9 mouse cellular contexts compared by ENCODE assay signal in genomic region chr19:41015951-41016716, GRCm38 (mm10). TPM values are rescaled to one million over a fixed set of nuclear protein-coding genes. Genes with fewer than 3 reads are reported as not detected.
DNase-seq lines count a peak whose midpoint lies in the region; ATAC-seq and TF ChIP-seq lines count a peak whose summit lies in the region.
"Had no signal": no experiment of that assay in that cellular context is flagged by ENCODE, and none has a peak within 500 bp of the region (broad histone marks: within the 10 kb centered on the region; RNA-seq: fewer than 3 reads in every experiment).

No protein-coding gene starts in this region.

- H3K36me3 ChIP-seq in heart, embryonic 13.5 days: no peaks in the 10 kb centered on the region
- no peaks in the 10 kb centered on the region for H3K36me3 ChIP-seq in kidney, postnatal 0 days (ENCODE audit: insufficient read depth, low read length)
- H3K36me3 ChIP-seq in lung, embryonic 14.5 days (ENCODE audit: insufficient read depth): no peaks in the 10 kb centered on the region

- peaks cover 13% of the 10 kb centered on the region for H3K4me1 ChIP-seq in heart, embryonic 13.5 days
- 0 out of 2 replicates have a peak, but pooled peaks cover 2% of the 10 kb centered on the region for H3K4me1 ChIP-seq in kidney, postnatal 0 days (replicated peaks; ENCODE audit: insufficient read depth, low read length)
- no peaks in the 10 kb centered on the region for H3K4me1 ChIP-seq in lung, embryonic 14.5 days (ENCODE audit: insufficient read depth)

- ATAC-seq in heart, embryonic 13.5 days (ENCODE audit: extremely low read depth, insufficient number of reproducible peaks, low FRiP score, low TSS enrichment): no peak
- ATAC-seq in kidney, postnatal 0 days (replicated peaks; ENCODE audit: low FRiP score, low read depth): peak; percentile 54; the same call in 1 of the 2 replicates
- no peak for ATAC-seq in lung, embryonic 14.5 days (ENCODE audit: insufficient read depth)
- peak; percentile 76 for ATAC-seq in neutrophil, adult 5-6 weeks (ENCODE audit: extremely low read depth, insufficient number of reproducible peaks, low FRiP score, poor library complexity, severe bottlenecking)

- peak overlapping the region; percentile 61; the same call in 1 of the 2 replicates for H3K9ac ChIP-seq in heart, embryonic 13.5 days
- H3K9ac ChIP-seq in kidney, postnatal 0 days (ENCODE audit: low read depth, low read length): no peak overlapping the region
- no peak overlapping the region for H3K9ac ChIP-seq in lung, embryonic 14.5 days

- H3K27ac ChIP-seq in heart, embryonic 13.5 days (replicated peaks): no peak overlapping the region
- no peak overlapping the region for H3K27ac ChIP-seq in kidney, postnatal 0 days
- H3K27ac ChIP-seq in lung, embryonic 14.5 days (ENCODE audit: low read depth): no peak overlapping the region

- peak overlapping the region; percentile 63 for H3K4me2 ChIP-seq in heart, embryonic 13.5 days
- peak overlapping the region; percentile 44 for H3K4me2 ChIP-seq in kidney, postnatal 0 days (ENCODE audit: low read length)
- peak overlapping the region; percentile 53 for H3K4me2 ChIP-seq in lung, embryonic 14.5 days

- peak overlapping the region; percentile 21; the same call in 1 of the 2 replicates for H3K4me3 ChIP-seq in heart, embryonic 13.5 days
- no peak overlapping the region for H3K4me3 ChIP-seq in kidney, postnatal 0 days (replicated peaks; ENCODE audit: low read depth, low read length)
- H3K4me3 ChIP-seq in lung, embryonic 14.5 days (ENCODE audit: low read depth, low read length): no peak overlapping the region

- WGBS in heart, embryonic 13.5 days: 19% methylated on average over 14 of the region's 14 CpGs
- 20% methylated on average over 14 of the region's 14 CpGs for WGBS in kidney, postnatal 0 days
- 18% methylated on average over 14 of the region's 14 CpGs for WGBS in lung, embryonic 14.5 days

- peak; percentile 85 for DNase-seq in CD4-positive, CD25-positive, alpha-beta regulatory T cell, adult 2 months (ENCODE audit: low read depth, low spot score)
- DNase-seq in R1 (ENCODE audit: low read depth, low spot score): peak; percentile 79
- DNase-seq in embryo, embryonic 10.5 days (ENCODE audit: low spot score): peak; percentile 82
- peak; percentile 84 for DNase-seq in kidney, postnatal 0 days (ENCODE audit: low spot score)
- DNase-seq in lung, embryonic 14.5 days: peak; percentile 87
- DNase-seq in thymus, postnatal 25 days: peak; percentile 77

- H3K9me3 ChIP-seq in heart, embryonic 13.5 days: no peaks in the 10 kb centered on the region
- no peaks in the 10 kb centered on the region for H3K9me3 ChIP-seq in kidney, postnatal 0 days (replicated peaks; ENCODE audit: low read length)
- no peaks in the 10 kb centered on the region for H3K9me3 ChIP-seq in lung, embryonic 14.5 days (ENCODE audit: low read depth, low read length)

- TF ChIP-seq CTCF in kidney, postnatal 0 days (IDR thresholded peaks at IDR 0.05; ENCODE audit: low read depth): peak; percentile 75
- peak; percentile 87 for TF ChIP-seq CTCF in lung, embryonic 14.5 days (IDR thresholded peaks at IDR 0.05; ENCODE audit: low read depth)

- peaks cover 74% of the 10 kb centered on the region for H3K27me3 ChIP-seq in heart, embryonic 13.5 days (replicated peaks)
- no peaks in the 10 kb centered on the region for H3K27me3 ChIP-seq in kidney, postnatal 0 days (ENCODE audit: insufficient read depth, low read length)
- no peaks in the 10 kb centered on the region for H3K27me3 ChIP-seq in lung, embryonic 14.5 days (ENCODE audit: insufficient read depth, low read length)

RNA-seq across cellular contexts. Expression of gene Dntt, which starts 12.9 kb away (rescaled TPM):
- polyA plus RNA-seq in heart, embryonic 13.5 days (2015; fragmentation: Nextera tagmentation; extraction: Ambion mirVana): not detected in 2 replicates
- polyA plus RNA-seq in kidney, postnatal 0 days (2015; fragmentation: Nextera tagmentation; extraction: Ambion mirVana): 0.09 and 0.17 TPM in 2 replicates
- 0.18 TPM in 1 of 2 replicates, not detected in the other for polyA plus RNA-seq in lung, embryonic 14.5 days (2014; fragmentation: Nextera tagmentation; extraction: Ambion mirVana)
- total RNA-seq in neutrophil, adult 5-6 weeks (2017): 1.1 TPM in 1 of 2 replicates, not detected in the other
- total RNA-seq: layer of hippocampus, postnatal 25 days had no signal

RNA-seq across cellular contexts. Expression of gene Blnk, which starts 21.8 kb away (rescaled TPM):
- 0.36 and 0.45 TPM in 2 replicates for polyA plus RNA-seq in heart, embryonic 13.5 days (2015; fragmentation: Nextera tagmentation; extraction: Ambion mirVana)
- 29.7 and 29.9 TPM in 2 replicates for polyA plus RNA-seq in kidney, postnatal 0 days (2015; fragmentation: Nextera tagmentation; extraction: Ambion mirVana)
- 0.83 and 1.2 TPM in 2 replicates for polyA plus RNA-seq in lung, embryonic 14.5 days (2014; fragmentation: Nextera tagmentation; extraction: Ambion mirVana)
- 181 and 203 TPM in 2 replicates for total RNA-seq in neutrophil, adult 5-6 weeks (2017)

Comparison
In these comparisons a context has a peak if more than half of its experiments do, and no peak if none do; other contexts are left out.
1. ATAC-seq: peak in kidney, postnatal 0 days (single experiment) and neutrophil, adult 5-6 weeks (single experiment); none in heart, embryonic 13.5 days (single experiment) and lung, embryonic 14.5 days (single experiment).
2. RNA of gene Blnk, which starts 21.8 kb away (polyA plus RNA-seq): 29.7 to 29.9 TPM in kidney, postnatal 0 days; 0.83 to 1.2 TPM in lung, embryonic 14.5 days and 0.36 to 0.45 TPM in heart, embryonic 13.5 days; every median in the first group is over 10 times any median in the second.
3. Peak in every context shown above with its lines, with median percentiles within 50 percentile points of each other: DNase-seq and H3K4me2 ChIP-seq.